Mouse (Mus musculus) frontal cortex, adult (tissue): ENCODE data around the gene Nfrkb.

Experiments
- ATAC-seq: cut with Nextera tagmentation; 2 replicates; pipeline ENCODE4 v1.9.2; 2017; ENCODE audit warnings: mild to moderate bottlenecking, moderate library complexity, mixed read lengths; ENCODE audit not compliant: low TSS enrichment

Gene Nfrkb

GRCm38 (mm10) chr9:31428971-31429370 is 43.0 kb downstream of the Nfrkb start:
- ATAC-seq: no peak

GRCm38 (mm10) chr9:31430011-31430410 is 44.0 kb downstream of the Nfrkb start:
- ATAC-seq: no peak

GRCm38 (mm10) chr9:31431751-31432150 is 45.8 kb downstream of the Nfrkb start:
- no peak for ATAC-seq

GRCm38 (mm10) chr9:31432336-31432975 is 46.5 kb downstream of the Nfrkb start:
- ATAC-seq: no peak

- no peak for ATAC-seq
These were observed 47.4 kb downstream of the Nfrkb start for GRCm38 (mm10) chr9:31433431-31433830.

GRCm38 (mm10) chr9:31435415-31435814 is 49.4 kb downstream of the Nfrkb start:
- no peak for ATAC-seq

- ATAC-seq: no peak
These were observed 51.9 kb downstream of the Nfrkb start for GRCm38 (mm10) chr9:31437861-31438260.

- ATAC-seq: no peak
These were observed 52.8 kb downstream of the Nfrkb start for GRCm38 (mm10) chr9:31438834-31439233.

GRCm38 (mm10) chr9:31439341-31439740 is 53.3 kb downstream of the Nfrkb start:
- ATAC-seq: no peak

GRCm38 (mm10) chr9:31440366-31440765 is 54.4 kb downstream of the Nfrkb start:
- ATAC-seq: no peak

GRCm38 (mm10) chr9:31441487-31441886 is 55.5 kb downstream of the Nfrkb start:
- ATAC-seq: no peak

GRCm38 (mm10) chr9:31444236-31444635 is 58.2 kb downstream of the Nfrkb start:
- no peak for ATAC-seq

- ATAC-seq: no peak
These were observed 63.3 kb downstream of the Nfrkb start for GRCm38 (mm10) chr9:31449145-31449772.

- ATAC-seq: no peak
These were observed 66.2 kb downstream of the Nfrkb start for GRCm38 (mm10) chr9:31452166-31452565.

GRCm38 (mm10) chr9:31454356-31454755 is 68.4 kb downstream of the Nfrkb start:
- ATAC-seq: no peak

- ATAC-seq: no peak
These were observed 77.2 kb downstream of the Nfrkb start for GRCm38 (mm10) chr9:31463190-31463589.

GRCm38 (mm10) chr9:31463692-31464474 is 77.9 kb downstream of the Nfrkb start, which contains the start of gene Tmem45b:
Gene Tmem45b, minus strand, starts transcription at chr9:31464462.
- no peak for ATAC-seq
